Mouse (Mus musculus) spleen, adult 2 months (tissue): ENCODE data around the gene Spi1.

Experiments
- CTCF ChIP-seq: fragments of 200-500 bp; IDR thresholded peaks from 2 replicates; pipeline ENCODE4 v1.5.1; 2011; ENCODE audit warnings: mild to moderate bottlenecking, inconsistent platforms; ENCODE audit not compliant: insufficient read depth, insufficient read length, insufficient replicate concordance; ENCODE audit errors: extremely low read depth
- POLR2A ChIP-seq: fragments of 200-500 bp; IDR thresholded peaks from 2 replicates; pipeline ENCODE4 v1.6.1; 2011; ENCODE audit warnings: low read depth, low read length, inconsistent platforms

- TF ChIP-seq CTCF (no peak), POLR2A (no peak)
These were observed 27.1 kb downstream of the Spi1 start for GRCm38 (mm10) chr2:91109241-91109640.
